Mouse (Mus musculus) E14TG2a.4 (cell line): ENCODE results near the gene Fam168b.

Experiments
- CTCF ChIP-seq: conservative IDR thresholded peaks from 2 replicates; pipeline ENCODE4 v1.5.1; 2014; ENCODE audit warnings: low read length
- NANOG ChIP-seq: IDR thresholded peaks from 2 replicates; pipeline ENCODE4 v1.6.1; 2014; ENCODE audit warnings: borderline replicate concordance, low read length, mixed read lengths
- POU5F1 ChIP-seq: IDR thresholded peaks from 2 replicates; pipeline ENCODE4 v1.6.1; 2014; ENCODE audit warnings: low read length, borderline replicate concordance

DNA sequence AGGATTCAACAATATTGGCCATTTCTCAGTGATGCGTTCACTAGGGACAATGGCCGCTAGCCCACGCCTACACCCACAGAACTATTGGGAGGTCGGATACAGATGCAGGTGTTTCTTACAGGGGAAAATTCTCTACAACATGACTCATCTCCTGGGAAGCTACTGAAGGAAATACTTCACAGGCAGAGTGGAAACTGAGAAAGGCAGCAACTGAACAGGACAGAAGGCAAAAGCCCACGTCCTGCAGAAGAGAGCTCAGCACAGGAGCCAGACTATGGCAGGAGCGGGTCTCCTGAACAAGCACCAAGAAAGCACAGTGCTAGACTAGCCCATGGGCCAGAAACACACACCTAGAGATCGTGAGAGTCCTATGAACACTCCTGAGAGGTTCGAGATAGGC, 18.7 kb downstream of the Fam168b start:
- TF ChIP-seq CTCF (no peak), NANOG (no peak), POU5F1 (no peak)
